Comparison of ENCODE assay signal across 17 mouse cellular contexts in the genomic region with DNA sequence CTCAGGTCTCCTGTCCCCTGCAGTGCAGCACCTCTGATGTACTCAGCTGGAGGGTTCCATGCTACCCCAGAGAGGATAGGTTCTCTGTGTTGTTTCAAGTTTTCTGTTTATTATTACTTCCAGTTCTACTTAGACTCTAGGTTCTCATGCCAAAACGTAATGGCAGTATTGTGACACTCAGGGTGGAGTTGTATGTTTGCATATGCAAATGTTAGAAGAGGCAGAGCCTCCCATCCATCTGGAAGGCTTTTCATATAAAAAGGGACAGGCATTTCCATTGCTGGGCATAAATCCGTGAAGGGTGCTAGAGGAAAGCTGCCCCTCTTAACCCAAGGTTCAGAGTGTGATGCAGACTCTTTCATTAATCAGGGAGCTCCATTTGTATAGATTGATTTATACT.
"Had no signal": no experiment of that assay in that cellular context is flagged by ENCODE, and none has a peak within 500 bp of the region (broad histone marks: within the 10 kb centered on the region; RNA-seq: fewer than 3 reads in every experiment).

No protein-coding gene starts in this region.

- H3K9me3 ChIP-seq: liver, embryonic 13.5 days; midbrain, embryonic 12.5 days; midbrain, embryonic 15.5 days; neural tube, embryonic 12.5 days; neural tube, embryonic 15.5 days had no signal

- H3K27me3 ChIP-seq: liver, embryonic 13.5 days; midbrain, embryonic 12.5 days; midbrain, embryonic 15.5 days; neural tube, embryonic 12.5 days; neural tube, embryonic 15.5 days had no signal

- H3K27ac ChIP-seq: kidney, postnatal 0 days; liver, embryonic 13.5 days; midbrain, embryonic 12.5 days; midbrain, embryonic 15.5 days; neural tube, embryonic 12.5 days; neural tube, embryonic 15.5 days; stomach, postnatal 0 days had no signal

- H3K4me3 ChIP-seq: liver, embryonic 13.5 days; midbrain, embryonic 12.5 days; midbrain, embryonic 15.5 days; neural tube, embryonic 12.5 days; neural tube, embryonic 15.5 days had no signal

- DNase-seq: kidney, postnatal 25 days; liver, embryonic 13.5 days; lung, adult 2 months; lung, postnatal 14 days; lung, postnatal 4 days; right cerebral cortex, adult 18-20 months; right cerebral cortex, postnatal 14 days; right cerebral cortex, postnatal 4 days; thymus, adult 2 months; thymus, postnatal 14 days; thymus, postnatal 4 days had no signal

- ATAC-seq: midbrain, embryonic 15.5 days had no signal

- H3K36me3 ChIP-seq: liver, embryonic 13.5 days; midbrain, embryonic 12.5 days; midbrain, embryonic 15.5 days; neural tube, embryonic 12.5 days; neural tube, embryonic 15.5 days had no signal

- H3K9ac ChIP-seq: liver, embryonic 13.5 days; midbrain, embryonic 12.5 days; midbrain, embryonic 15.5 days; neural tube, embryonic 12.5 days; neural tube, embryonic 15.5 days had no signal

- H3K4me1 ChIP-seq: neural tube, embryonic 15.5 days had no signal

- H3K4me2 ChIP-seq: liver, embryonic 13.5 days; midbrain, embryonic 12.5 days; midbrain, embryonic 15.5 days; neural tube, embryonic 12.5 days; neural tube, embryonic 15.5 days had no signal
